Mouse (Mus musculus): Measurements from ENCODE around the gene Tmem120b.

DNA sequence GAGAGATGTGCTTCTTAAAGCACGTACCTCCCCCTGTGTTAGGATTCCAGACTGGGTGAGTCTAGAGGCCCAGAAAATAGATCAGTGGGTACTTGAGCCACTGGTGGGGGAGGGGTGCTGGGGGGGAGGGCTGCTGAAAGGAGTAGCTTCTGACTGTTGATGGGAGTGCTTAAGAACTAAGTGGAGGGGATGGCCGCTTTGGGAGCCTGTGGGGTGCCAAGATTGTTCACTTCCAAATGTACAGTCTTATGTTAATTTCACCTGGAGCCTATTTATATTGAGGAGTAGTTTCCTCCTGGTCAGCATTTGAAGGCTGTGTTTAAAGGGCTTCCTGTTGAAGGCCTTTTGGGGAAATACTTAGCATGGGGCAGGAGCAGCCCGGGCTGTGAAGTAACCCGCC lies 89.8 kb downstream of the Tmem120b start:
- TF ChIP-seq POLR2AphosphoS5 (IDR thresholded peaks at IDR 0.05; ENCODE audit: insufficient replicate concordance, low read depth, low read length): no peak
- TF ChIP-seq GATA1 (IDR thresholded peaks at IDR 0.05; ENCODE audit: borderline replicate concordance, low read length): no peak

Data from G1E (cell line).